Mouse (Mus musculus) forebrain, embryonic 12.5 days (tissue): ENCODE measurements at regions not wholly inside any gene's neighbourhood (a gene's known extent, or its start where the extent isn't known, plus 50 kb on each side); places are given as distances from the start of the nearest gene placed in this dataset.

ENCODE experiments used
- ATAC-seq: fragments of 200-750 bp; cut with Nextera tagmentation; 2 replicates; pipeline ENCODE4 v1.8.0; 2017; ENCODE audit warnings: moderate TSS enrichment; ENCODE audit not compliant: low FRiP score
- H3K27ac ChIP-seq: fragments of 300-500 bp; sonication (generic); 2 replicates; pipeline ENCODE4 v1.5.1; 2016; ENCODE audit warnings: mild to moderate bottlenecking
- H3K27me3 ChIP-seq: fragments of 300-500 bp; sonication (generic); 2 replicates; pipeline ENCODE4 v1.6.1; 2016; ENCODE audit warnings: mild to moderate bottlenecking
- H3K36me3 ChIP-seq: fragments of 300-500 bp; sonication (generic); replicated peaks from 2 replicates; pipeline ENCODE4 v1.6.1; 2016; ENCODE audit warnings: mild to moderate bottlenecking
- H3K4me1 ChIP-seq: fragments of 300-500 bp; sonication (generic); 2 replicates; pipeline ENCODE4 v1.6.1; 2016
- H3K4me2 ChIP-seq: fragments of 300-500 bp; sonication (generic); 2 replicates; pipeline ENCODE4 v1.6.1; 2016; ENCODE audit warnings: mild to moderate bottlenecking, moderate library complexity
- H3K4me3 ChIP-seq: fragments of 300-500 bp; sonication (generic); replicated peaks from 2 replicates; pipeline ENCODE4 v1.5.1; 2016; ENCODE audit warnings: mild to moderate bottlenecking
- H3K9ac ChIP-seq: fragments of 300-500 bp; sonication (generic); 2 replicates; pipeline ENCODE4 v1.6.1; 2016; ENCODE audit warnings: mild to moderate bottlenecking
- H3K9me3 ChIP-seq: fragments of 300-500 bp; sonication (generic); 2 replicates; pipeline ENCODE4 v1.6.1; 2016
- whole genome bisulfite sequencing: fragments of 180-500 bp; shearing (Covaris S2); methylation state at CpG from one replicate; pipeline ENCODE4 v1.1.7; 2016; 5-methylcytosine and 5-hydroxymethylcytosine counted together

GRCm38 (mm10) chr7:111157754-111158325 is 75.0 kb upstream of the Eif4g2 start:
- no peak for ATAC-seq
- no peaks in the 10 kb centered on the region for H3K36me3 ChIP-seq
- H3K4me1 ChIP-seq = peaks cover 5% of the 10 kb centered on the region; the same call in 1 of the 2 replicates
- H3K4me3 ChIP-seq = no peak overlapping the region
- no peaks in the 10 kb centered on the region for H3K27me3 ChIP-seq
- no peak overlapping the region for H3K27ac ChIP-seq
- H3K9me3 ChIP-seq = no peaks in the 10 kb centered on the region
- H3K9ac ChIP-seq = no peak overlapping the region
- 69% methylated on average over 9 of the region's 9 CpGs for WGBS
- H3K4me2 ChIP-seq = no peak overlapping the region

DNA sequence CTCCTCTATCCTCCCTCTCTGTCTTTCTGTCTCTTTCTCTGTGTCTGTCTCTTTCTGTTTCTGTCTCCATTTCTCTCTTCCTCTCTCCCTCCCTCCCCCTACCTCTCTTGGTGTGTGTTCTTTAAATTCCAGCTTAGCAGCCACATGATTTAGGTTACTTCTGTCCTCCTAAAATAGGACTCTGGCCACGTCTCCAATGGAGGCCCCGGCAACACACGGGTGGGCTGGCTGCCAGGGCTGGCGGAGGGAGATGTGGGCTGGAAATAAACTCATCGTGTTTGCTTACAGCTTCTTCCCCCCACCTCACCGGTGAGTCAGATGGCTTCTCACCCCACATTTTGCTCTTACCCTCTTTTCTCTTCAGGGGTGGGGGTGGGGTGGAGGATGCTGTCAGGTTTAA is 74.5 kb upstream of the Eif4g2 start:
- ATAC-seq = no peak
- Histone ChIP-seq H3K27ac (no peak overlapping the region), H3K4me2 (no peak overlapping the region)

DNA sequence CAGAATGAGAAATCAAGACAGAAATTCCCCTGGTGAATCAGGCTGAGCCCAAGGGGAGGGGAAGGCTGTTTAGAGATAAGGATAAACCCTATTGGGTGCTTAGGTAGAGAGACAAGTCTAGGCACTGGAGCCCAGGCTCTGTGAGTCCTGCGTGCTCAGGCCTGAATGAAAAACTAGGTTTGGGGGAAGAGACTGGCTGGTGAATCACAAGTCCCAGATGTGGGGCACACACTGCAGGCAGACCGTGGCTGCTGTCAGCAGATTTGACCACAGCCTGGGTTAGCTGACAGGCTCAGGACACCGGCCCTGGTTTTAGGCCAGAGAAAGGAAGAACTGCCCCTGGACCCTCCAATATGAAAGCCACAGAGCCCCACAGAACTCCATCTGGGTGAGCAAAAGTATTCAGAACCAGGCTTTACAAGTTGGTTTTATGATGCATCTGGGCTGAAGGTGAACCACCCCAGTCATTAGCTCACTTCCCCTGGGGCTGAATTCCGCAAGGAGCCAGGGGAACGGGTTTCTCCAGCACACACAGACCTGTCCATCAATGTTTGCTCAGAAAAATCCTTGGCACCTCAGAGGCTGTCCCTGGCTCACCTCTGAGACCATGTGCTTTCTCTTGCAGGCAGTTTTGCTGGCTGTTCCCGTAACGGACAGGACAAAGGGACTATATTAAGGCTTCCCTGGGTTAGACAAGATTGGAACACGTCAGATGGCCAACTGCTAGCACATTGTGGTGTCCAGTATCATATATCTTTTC is 73.8 kb upstream of the Eif4g2 start:
- peaks cover 5% of the 10 kb centered on the region; the same call in 1 of the 2 replicates for H3K4me1 ChIP-seq
- no peak for ATAC-seq
- H3K36me3 ChIP-seq = no peaks in the 10 kb centered on the region
- H3K4me2 ChIP-seq = no peak overlapping the region
- no peaks in the 10 kb centered on the region for H3K9me3 ChIP-seq
- WGBS = 61% methylated on average over 8 of the region's 8 CpGs
- no peaks in the 10 kb centered on the region for H3K27me3 ChIP-seq
- no peak overlapping the region for H3K9ac ChIP-seq
- no peak overlapping the region for H3K27ac ChIP-seq
- H3K4me3 ChIP-seq = no peak overlapping the region

More for the DNA sequence above, 74.5 kb upstream of the Eif4g2 start:
- no peaks in the 10 kb centered on the region for H3K9me3 ChIP-seq
- H3K4me1 ChIP-seq = peaks cover 5% of the 10 kb centered on the region; the same call in 1 of the 2 replicates
- WGBS = 59% methylated on average over 6 of the region's 6 CpGs
- H3K27me3 ChIP-seq = no peaks in the 10 kb centered on the region
- H3K9ac ChIP-seq = no peak overlapping the region
- no peak overlapping the region for H3K4me3 ChIP-seq
- H3K36me3 ChIP-seq = no peaks in the 10 kb centered on the region

GRCm38 (mm10) chr7:111155995-111156394 is 73.2 kb upstream of the Eif4g2 start:
- Histone ChIP-seq H3K9ac (no peak overlapping the region), H3K4me1 (peaks cover 5% of the 10 kb centered on the region; the same call in 1 of the 2 replicates), H3K27me3 (no peaks in the 10 kb centered on the region), H3K27ac (no peak overlapping the region), H3K4me2 (no peak overlapping the region), H3K4me3 (no peak overlapping the region), H3K9me3 (no peaks in the 10 kb centered on the region), H3K36me3 (no peaks in the 10 kb centered on the region)
- 56% methylated on average over 6 of the region's 6 CpGs for WGBS
- ATAC-seq = no peak

DNA sequence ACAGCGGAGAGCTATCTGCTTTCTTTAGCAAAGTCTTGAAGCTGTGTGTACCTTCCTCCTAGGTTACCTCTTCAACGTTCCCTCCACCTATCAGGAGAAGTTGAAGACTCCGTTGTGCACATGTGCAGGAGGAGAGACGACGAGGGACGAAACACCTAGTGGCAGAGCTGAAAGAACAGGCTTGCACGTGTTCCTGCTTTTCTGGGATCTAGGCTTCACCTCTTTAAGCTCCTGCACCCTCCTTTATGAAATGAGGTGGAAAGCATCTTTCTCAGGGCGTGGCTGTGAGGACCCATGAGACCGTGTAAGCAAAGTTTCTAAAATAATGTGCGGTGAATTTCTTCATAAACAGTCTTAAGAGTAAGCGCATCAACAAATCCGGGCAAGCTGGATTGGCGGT is 71.4 kb upstream of the Eif4g2 start:
- Histone ChIP-seq H3K27me3 (no peaks in the 10 kb centered on the region), H3K4me2 (no peak overlapping the region), H3K36me3 (no peaks in the 10 kb centered on the region), H3K27ac (no peak overlapping the region), H3K9me3 (no peaks in the 10 kb centered on the region), H3K4me3 (no peak overlapping the region), H3K4me1 (peaks cover 5% of the 10 kb centered on the region; the same call in 1 of the 2 replicates), H3K9ac (no peak overlapping the region)
- no peak for ATAC-seq
- WGBS = 90% methylated on average over 13 of the region's 13 CpGs

DNA sequence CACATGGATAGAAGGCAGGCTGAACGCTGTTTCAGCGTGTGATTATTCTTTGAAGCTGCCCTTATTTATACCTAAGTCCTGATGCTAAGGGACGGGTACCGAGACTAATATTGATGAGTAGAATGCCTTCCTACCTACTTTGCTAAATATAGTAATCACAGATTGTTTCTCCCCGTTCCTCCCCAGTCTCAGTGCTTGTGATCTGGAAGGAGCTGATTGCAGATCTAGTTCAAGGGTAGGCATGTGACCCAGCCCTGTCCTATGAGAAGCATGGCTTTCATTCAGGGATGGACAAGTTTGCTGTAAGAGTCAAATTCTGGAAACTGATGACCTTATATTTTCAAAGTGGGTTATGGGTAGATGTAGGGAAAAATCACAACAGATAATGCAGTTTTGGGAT is 67.7 kb upstream of the Eif4g2 start:
- Histone ChIP-seq H3K36me3 (no peaks in the 10 kb centered on the region), H3K4me2 (no peak overlapping the region), H3K4me1 (no peaks in the 10 kb centered on the region), H3K27me3 (no peaks in the 10 kb centered on the region), H3K9ac (no peak overlapping the region), H3K9me3 (no peaks in the 10 kb centered on the region), H3K27ac (no peak overlapping the region), H3K4me3 (no peak overlapping the region)
- no peak for ATAC-seq
- WGBS = 89% methylated on average over 5 of the region's 5 CpGs

GRCm38 (mm10) chr7:111150115-111150514 is 67.3 kb upstream of the Eif4g2 start:
- H3K9me3 ChIP-seq = no peaks in the 10 kb centered on the region
- no peak overlapping the region for H3K9ac ChIP-seq
- no peak overlapping the region for H3K27ac ChIP-seq
- H3K4me1 ChIP-seq = no peaks in the 10 kb centered on the region
- H3K36me3 ChIP-seq = no peaks in the 10 kb centered on the region
- no peak overlapping the region for H3K4me2 ChIP-seq
- WGBS = 91% methylated on average over 5 of the region's 5 CpGs
- H3K4me3 ChIP-seq = no peak overlapping the region
- no peak for ATAC-seq
- H3K27me3 ChIP-seq = no peaks in the 10 kb centered on the region

DNA sequence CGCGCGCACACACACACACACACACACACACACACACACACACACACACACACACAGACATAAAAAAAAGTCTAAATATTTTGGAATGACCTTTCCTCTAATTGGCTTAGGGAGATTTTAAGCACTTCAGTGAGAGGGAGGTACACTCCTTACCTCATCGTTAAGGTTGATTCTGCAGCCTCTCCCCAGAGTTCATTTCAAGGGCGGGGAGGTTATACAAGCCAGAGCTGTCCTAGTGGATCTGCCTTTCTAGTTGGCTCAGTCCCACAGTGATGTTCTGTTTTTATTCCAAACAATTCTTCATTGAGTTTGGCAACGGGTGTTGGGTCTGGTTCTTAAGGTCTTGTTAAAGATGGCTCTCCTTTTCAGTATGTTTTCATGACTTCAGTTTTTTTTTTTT is 64.8 kb upstream of the Eif4g2 start:
- Histone ChIP-seq H3K9me3 (no peaks in the 10 kb centered on the region), H3K27ac (no peak overlapping the region), H3K4me2 (no peak overlapping the region), H3K36me3 (no peaks in the 10 kb centered on the region), H3K4me1 (no peaks in the 10 kb centered on the region), H3K27me3 (no peaks in the 10 kb centered on the region), H3K9ac (no peak overlapping the region), H3K4me3 (no peak overlapping the region)
- WGBS = 86% methylated on average over 6 of the region's 6 CpGs
- no peak for ATAC-seq

GRCm38 (mm10) chr7:111146670-111147069 is 63.8 kb upstream of the Eif4g2 start:
- Histone ChIP-seq H3K9ac (no peak overlapping the region), H3K9me3 (no peaks in the 10 kb centered on the region), H3K4me1 (no peaks in the 10 kb centered on the region), H3K36me3 (no peaks in the 10 kb centered on the region), H3K27me3 (no peaks in the 10 kb centered on the region), H3K27ac (no peak overlapping the region), H3K4me3 (no peak overlapping the region), H3K4me2 (no peak overlapping the region)
- WGBS = 93% methylated on average over 4 of the region's 4 CpGs
- no peak for ATAC-seq

- WGBS = 72% methylated on average over 3 of the region's 3 CpGs
- Histone ChIP-seq H3K4me1 (no peaks in the 10 kb centered on the region), H3K9ac (no peak overlapping the region), H3K36me3 (no peaks in the 10 kb centered on the region), H3K27ac (no peak overlapping the region), H3K9me3 (no peaks in the 10 kb centered on the region), H3K27me3 (no peaks in the 10 kb centered on the region), H3K4me3 (no peak overlapping the region), H3K4me2 (no peak overlapping the region)
- ATAC-seq = no peak
Observed at GRCm38 (mm10) chr7:111144216-111144615, 61.4 kb upstream of the Eif4g2 start.

DNA sequence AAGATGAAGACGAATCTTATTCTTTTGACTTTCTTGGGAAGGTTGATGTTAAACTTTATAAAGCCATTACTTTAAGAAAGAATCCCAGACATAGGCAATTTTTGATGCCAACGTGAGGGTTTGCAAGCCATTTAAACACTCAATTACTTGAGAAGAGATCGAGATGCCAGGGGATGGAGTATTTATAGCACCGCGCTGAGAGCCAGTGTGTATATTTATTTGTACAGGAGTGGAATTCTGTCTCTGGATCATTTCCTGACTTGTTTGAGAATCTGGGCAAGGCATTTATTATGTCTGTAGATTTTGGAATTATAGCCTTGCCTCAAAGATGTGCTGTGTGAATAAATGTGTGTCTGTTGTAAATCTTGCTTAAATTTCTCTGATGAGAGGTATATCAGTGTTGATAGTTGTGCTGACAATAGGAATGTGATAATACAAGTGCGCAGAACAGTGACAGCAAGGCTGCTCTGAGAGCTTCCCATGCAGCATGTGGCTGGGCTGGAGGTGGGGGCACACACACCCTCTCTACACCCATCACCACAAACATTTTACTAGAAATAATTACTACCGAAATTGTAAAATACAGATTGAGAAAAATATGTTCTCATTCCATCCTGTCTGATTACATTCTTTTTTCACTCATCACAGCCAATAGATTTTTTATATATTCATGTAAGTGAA is 58.6 kb upstream of the Eif4g2 start:
- ATAC-seq = no peak
- 85% methylated on average over 7 of the region's 7 CpGs for WGBS
- no peaks in the 10 kb centered on the region for H3K27me3 ChIP-seq

GRCm38 (mm10) chr7:111138038-111138437 is 55.2 kb upstream of the Eif4g2 start:
- H3K9ac ChIP-seq = no peak overlapping the region
- H3K9me3 ChIP-seq = no peaks in the 10 kb centered on the region
- 94% methylated on average over 2 of the region's 2 CpGs for WGBS
- no peak overlapping the region for H3K4me3 ChIP-seq
- no peak for ATAC-seq
- H3K27ac ChIP-seq = no peak overlapping the region
- H3K27me3 ChIP-seq = no peaks in the 10 kb centered on the region
- no peaks in the 10 kb centered on the region for H3K4me1 ChIP-seq
- no peaks in the 10 kb centered on the region for H3K36me3 ChIP-seq
- H3K4me2 ChIP-seq = no peak overlapping the region

More for the DNA sequence above, 58.6 kb upstream of the Eif4g2 start:
- Histone ChIP-seq H3K9me3 (no peaks in the 10 kb centered on the region), H3K4me3 (no peak overlapping the region), H3K27ac (no peak overlapping the region), H3K9ac (no peak overlapping the region), H3K36me3 (no peaks in the 10 kb centered on the region), H3K4me2 (no peak overlapping the region), H3K4me1 (no peaks in the 10 kb centered on the region)
